Mouse (Mus musculus) embryonic facial prominence, embryonic 12.5 days (tissue): Measurements from ENCODE around the gene Defb39. TPM values are rescaled to one million over a fixed set of nuclear protein-coding genes. Genes with fewer than 3 reads are reported as not detected.

Experiments used
- ATAC-seq: fragments of 200-750 bp; cut with Nextera tagmentation; 2 replicates; pipeline ENCODE4 v1.8.0; 2017; ENCODE audit not compliant: insufficient number of reproducible peaks, insufficient read depth, low FRiP score, low TSS enrichment
- H3K27ac ChIP-seq: fragments of 300-500 bp; sonication (generic); 2 replicates; pipeline ENCODE4 v1.5.1; 2016; ENCODE audit warnings: mild to moderate bottlenecking
- H3K27me3 ChIP-seq: fragments of 300-500 bp; sonication (generic); 2 replicates; pipeline ENCODE4 v1.6.1; 2016; ENCODE audit warnings: mild to moderate bottlenecking, moderate library complexity
- H3K36me3 ChIP-seq: fragments of 300-500 bp; sonication (generic); 2 replicates; pipeline ENCODE4 v1.6.1; 2016; ENCODE audit warnings: mild to moderate bottlenecking
- H3K4me1 ChIP-seq: fragments of 300-500 bp; sonication (generic); 2 replicates; pipeline ENCODE4 v1.6.1; 2016
- H3K4me2 ChIP-seq: fragments of 300-500 bp; sonication (generic); replicated peaks from 2 replicates; pipeline ENCODE4 v1.6.1; 2016; ENCODE audit warnings: mild to moderate bottlenecking, moderate library complexity
- H3K4me3 ChIP-seq: fragments of 300-500 bp; sonication (generic); 2 replicates; pipeline ENCODE4 v1.5.1; 2016; ENCODE audit warnings: mild to moderate bottlenecking
- H3K9ac ChIP-seq: fragments of 300-500 bp; sonication (generic); 2 replicates; pipeline ENCODE4 v1.6.1; 2016; ENCODE audit warnings: mild to moderate bottlenecking, moderate library complexity
- H3K9me3 ChIP-seq: fragments of 300-500 bp; sonication (generic); 2 replicates; pipeline ENCODE4 v1.6.1; 2016; ENCODE audit warnings: mild to moderate bottlenecking, moderate library complexity
- WGBS: fragments of 180-500 bp; shearing (Covaris S2); methylation state at CpG from one replicate; pipeline ENCODE4 v1.1.7; 2016; 5-methylcytosine and 5-hydroxymethylcytosine counted together
- polyA plus RNA-seq: library from polyadenylated mRNA; unstranded; fragments of >200 nt; fragmentation: Nextera tagmentation; extraction: Ambion mirVana; gene quantifications from 2 replicates; pipeline ENCODE4 v1.2.1, GENCODE M21; 2016

The Defb39 gene
- polyA plus RNA-seq, result not detected in 2 replicates

- Histone ChIP-seq H3K4me3 (no peak within 1 kb of the TSS), H3K36me3 (no peaks in the 10 kb centered on the region), H3K9ac (no peak within 1 kb of the TSS), H3K4me2 (no peak within 1 kb of the TSS), H3K27ac (no peak within 1 kb of the TSS), H3K9me3 (peaks cover 3% of the 10 kb centered on the region; the same call in 1 of the 2 replicates), H3K4me1 (no peaks in the 10 kb centered on the region), H3K27me3 (no peaks in the 10 kb centered on the region)
- ATAC-seq, result no peak
- 75% methylated on average over 1 of the region's 1 CpGs for WGBS
These were observed at the start of gene Defb39 for GRCm38 (mm10) chr8:19064710-19065109. Gene Defb39, minus strand, starts transcription at chr8:19064810.

DNA sequence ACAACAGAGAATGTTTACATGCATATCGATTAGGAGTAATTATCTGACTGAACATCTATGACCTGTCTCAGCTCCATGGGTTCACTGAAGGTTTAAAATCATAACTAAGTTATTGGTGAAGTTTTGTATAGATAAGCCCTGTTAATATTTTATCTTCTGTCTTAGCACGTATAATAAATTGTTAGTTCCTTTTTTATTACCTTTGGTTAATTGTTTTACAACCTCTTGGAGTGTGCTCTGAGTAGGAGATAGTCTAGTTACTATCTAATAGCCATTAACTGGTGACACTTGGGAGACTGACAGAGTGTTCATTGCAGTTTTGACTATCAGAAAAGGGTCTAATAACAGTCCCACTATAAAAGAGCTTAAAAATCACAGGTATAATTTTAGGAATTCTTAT lies 1.4 kb upstream of the Defb39 start:
- no peaks in the 10 kb centered on the region for H3K36me3 ChIP-seq
- no peaks in the 10 kb centered on the region for H3K4me1 ChIP-seq
- H3K9me3 ChIP-seq, result peaks cover 3% of the 10 kb centered on the region; the same call in 1 of the 2 replicates
- H3K9ac ChIP-seq, result no peak overlapping the region
- WGBS, result 78% methylated on average over 2 of the region's 2 CpGs
- H3K27ac ChIP-seq, result no peak overlapping the region
- no peak for ATAC-seq
- no peaks in the 10 kb centered on the region for H3K27me3 ChIP-seq
- no peak overlapping the region for H3K4me3 ChIP-seq
- no peak overlapping the region for H3K4me2 ChIP-seq

GRCm38 (mm10) chr8:19062891-19063290 lies 1.7 kb downstream of the Defb39 start:
- no peak overlapping the region for H3K27ac ChIP-seq
- no peak overlapping the region for H3K9ac ChIP-seq
- peaks cover 3% of the 10 kb centered on the region; the same call in 1 of the 2 replicates for H3K9me3 ChIP-seq
- H3K4me2 ChIP-seq, result no peak overlapping the region
- ATAC-seq, result no peak
- H3K36me3 ChIP-seq, result no peaks in the 10 kb centered on the region
- no peaks in the 10 kb centered on the region for H3K27me3 ChIP-seq
- H3K4me3 ChIP-seq, result no peak overlapping the region
- H3K4me1 ChIP-seq, result no peaks in the 10 kb centered on the region

GRCm38 (mm10) chr8:19045242-19045641 lies 19.4 kb downstream of the Defb39 start:
- Histone ChIP-seq H3K4me1 (no peaks in the 10 kb centered on the region), H3K27ac (no peak overlapping the region), H3K27me3 (no peaks in the 10 kb centered on the region), H3K36me3 (no peaks in the 10 kb centered on the region), H3K4me3 (no peak overlapping the region), H3K9ac (no peak overlapping the region), H3K4me2 (no peak overlapping the region), H3K9me3 (0 out of 2 replicates have a peak, but pooled peaks cover 3% of the 10 kb centered on the region)
- no peak for ATAC-seq
- WGBS, result 89% methylated on average over 14 of the region's 14 CpGs

GRCm38 (mm10) chr8:19026466-19026865 lies 38.1 kb downstream of the Defb39 start, which contains the start of gene Defb38:
Gene Defb38, minus strand, starts transcription at chr8:19026566.
- Histone ChIP-seq H3K4me1 (no peaks in the 10 kb centered on the region), H3K4me3 (no peak within 1 kb of the TSS), H3K27me3 (no peaks in the 10 kb centered on the region), H3K9ac (no peak within 1 kb of the TSS), H3K36me3 (no peaks in the 10 kb centered on the region), H3K4me2 (no peak within 1 kb of the TSS), H3K9me3 (no peaks in the 10 kb centered on the region), H3K27ac (no peak within 1 kb of the TSS)
- ATAC-seq, result no peak
- 89% methylated on average over 1 of the region's 1 CpGs for WGBS

Other genes starting within 250 kb of the Defb39 start
- not detected in 2 replicates for gene Defb40, start 86.6 kb downstream of the Defb39 start, polyA plus RNA-seq
- gene Defb37, start 73.8 kb downstream of the Defb39 start, polyA plus RNA-seq, result not detected in 2 replicates
- gene Defb38, start 38.2 kb downstream of the Defb39 start, polyA plus RNA-seq, result not detected in 2 replicates
- gene Defb12, start 50.0 kb upstream of the Defb39 start, polyA plus RNA-seq, result not detected in 2 replicates
- not detected in 2 replicates for gene Defb34, start 58.9 kb upstream of the Defb39 start, polyA plus RNA-seq
- not detected in 2 replicates for gene Gm45826, start 76.0 kb upstream of the Defb39 start, polyA plus RNA-seq
- gene Defb14, start 129.5 kb upstream of the Defb39 start, polyA plus RNA-seq, result not detected in 2 replicates
- not detected in 2 replicates for gene Defb4, start 133.9 kb upstream of the Defb39 start, polyA plus RNA-seq
- not detected in 2 replicates for gene Defb6, start 160.7 kb upstream of the Defb39 start, polyA plus RNA-seq
- not detected in 2 replicates for gene Defb46, start 175.1 kb upstream of the Defb39 start, polyA plus RNA-seq
- not detected in 2 replicates for gene Defb5, start 182.8 kb upstream of the Defb39 start, polyA plus RNA-seq
- gene Defb3, start 228.6 kb upstream of the Defb39 start, polyA plus RNA-seq, result not detected in 2 replicates